ENCODE assay signal across 25 mouse cellular contexts in genomic region chr5:4657982-4658381, GRCm38 (mm10).
DNase-seq lines count a peak whose midpoint lies in the region; ATAC-seq and TF ChIP-seq lines count a peak whose summit lies in the region.
"Had no signal": no experiment of that assay in that cellular context is flagged by ENCODE, and none has a peak within 500 bp of the region (broad histone marks: within the 10 kb centered on the region; RNA-seq: fewer than 3 reads in every experiment).

No protein-coding gene starts in this region.

- H3K9me3 ChIP-seq in lung, postnatal 0 days (ENCODE audit: low read length) = no peaks in the 10 kb centered on the region
- H3K9me3 ChIP-seq: embryonic facial prominence, embryonic 15.5 days; forebrain, embryonic 15.5 days; heart, embryonic 10.5 days had no signal

- 9% methylated on average over 1 of the region's 1 CpGs for WGBS in lung, postnatal 0 days

- DNase-seq in cerebellum, postnatal 10 days = peak; percentile 13
- DNase-seq in cerebellum, adult 9-10 months = no peak
- peak; percentile 27 for DNase-seq in lung, postnatal 14 days
- no peak for DNase-seq in lung, postnatal 0 days (ENCODE audit: low spot score)
- DNase-seq in MN1 (ENCODE audit: low spot score) = peak; percentile 21
- peak; percentile 59 for DNase-seq in adipocyte (ENCODE audit: low spot score)
- DNase-seq in urinary bladder, postnatal 25 days (ENCODE audit: low spot score) = no peak
- DNase-seq: adrenal gland, adult 8-10 months; cerebellum, adult 11 months; cerebellum, adult 8-10 months; cerebellum, postnatal 36 days; gastrocnemius, postnatal 36 days; heart, adult 11 months; heart, postnatal 10 days; heart, postnatal 4 days had no signal

- no peaks in the 10 kb centered on the region for H3K27me3 ChIP-seq in lung, postnatal 0 days (replicated peaks; ENCODE audit: insufficient read depth, low read length)
- H3K27me3 ChIP-seq: CH12.LX; embryonic facial prominence, embryonic 15.5 days; forebrain, embryonic 15.5 days; hindbrain, embryonic 12.5 days had no signal

- TF ChIP-seq CTCF in lung, postnatal 0 days (IDR thresholded peaks at IDR 0.05) = no peak

- H3K36me3 ChIP-seq in lung, postnatal 0 days (ENCODE audit: insufficient read depth, low read length) = no peaks in the 10 kb centered on the region
- H3K36me3 ChIP-seq: embryonic facial prominence, embryonic 15.5 days; forebrain, embryonic 10.5 days; forebrain, embryonic 15.5 days; heart, embryonic 10.5 days; hindbrain, embryonic 12.5 days had no signal

- H3K4me2 ChIP-seq in lung, postnatal 0 days (replicated peaks; ENCODE audit: low read depth, low read length) = no peak overlapping the region
- H3K4me2 ChIP-seq: embryonic facial prominence, embryonic 15.5 days; forebrain, embryonic 15.5 days; hindbrain, embryonic 12.5 days had no signal

- TF ChIP-seq EP300 in lung, postnatal 0 days (IDR thresholded peaks at IDR 0.05) = no peak

- no peaks in the 10 kb centered on the region for H3K4me1 ChIP-seq in lung, postnatal 0 days (ENCODE audit: insufficient read depth, low read depth, low read length)
- H3K4me1 ChIP-seq: embryonic facial prominence, embryonic 15.5 days had no signal

- no peak overlapping the region for H3K27ac ChIP-seq in lung, postnatal 0 days (ENCODE audit: low read length)
- H3K27ac ChIP-seq: embryonic facial prominence, embryonic 15.5 days; forebrain, embryonic 10.5 days; forebrain, embryonic 15.5 days; heart, embryonic 10.5 days; hindbrain, embryonic 12.5 days had no signal

- ATAC-seq in lung, postnatal 0 days = no peak
- ATAC-seq: activated CD4-positive, CD25-positive, alpha-beta regulatory T cell, adult 4 months; forebrain, embryonic 15.5 days; hindbrain, embryonic 16.5 days; inflammation-experienced regulatory T-cells, adult 6 months had no signal

- H3K4me3 ChIP-seq in lung, postnatal 0 days (ENCODE audit: low read depth, low read length) = no peak overlapping the region
- H3K4me3 ChIP-seq: embryonic facial prominence, embryonic 15.5 days; erythroblast, embryonic 14.5 days; forebrain, embryonic 10.5 days; forebrain, embryonic 15.5 days; heart, embryonic 10.5 days; hindbrain, embryonic 12.5 days had no signal

- no peak overlapping the region for H3K9ac ChIP-seq in lung, postnatal 0 days (replicated peaks; ENCODE audit: low read depth)
- H3K9ac ChIP-seq: embryonic facial prominence, embryonic 15.5 days; forebrain, embryonic 15.5 days; hindbrain, embryonic 12.5 days had no signal

Comparison
In these comparisons a context has a peak if more than half of its experiments do, and no peak if none do; other contexts are left out.
1. DNase-seq: peak in cerebellum, postnatal 10 days (2 of 2), lung, postnatal 14 days (single experiment), MN1 (single experiment) and adipocyte (single experiment); none in cerebellum, adult 9-10 months (single experiment), lung, postnatal 0 days (single experiment) and urinary bladder, postnatal 25 days (single experiment).